Mouse (Mus musculus): ENCODE measurements at regions not wholly inside any gene's neighbourhood (a gene's known extent, or its start where the extent isn't known, plus 50 kb on each side); places are given as distances from the start of the nearest gene placed in this dataset.

GRCm38 (mm10) chrX:67061216-67061615, 412.1 kb downstream of the Slitrk2 start:
- DNase-seq (ENCODE audit: low read depth, low spot score) = peak; percentile 21

- DNase-seq (ENCODE audit: low read depth, low spot score) = no peak
Observed at GRCm38 (mm10) chrX:67062509-67063030, 413.5 kb downstream of the Slitrk2 start.

GRCm38 (mm10) chrX:67092395-67092794, 443.3 kb downstream of the Slitrk2 start:
- no peak for DNase-seq (ENCODE audit: low read depth, low spot score)

Measured in telencephalon, adult 2 months (tissue).